Mouse (Mus musculus): Measurements from ENCODE around the gene Nr2f1.

DNA sequence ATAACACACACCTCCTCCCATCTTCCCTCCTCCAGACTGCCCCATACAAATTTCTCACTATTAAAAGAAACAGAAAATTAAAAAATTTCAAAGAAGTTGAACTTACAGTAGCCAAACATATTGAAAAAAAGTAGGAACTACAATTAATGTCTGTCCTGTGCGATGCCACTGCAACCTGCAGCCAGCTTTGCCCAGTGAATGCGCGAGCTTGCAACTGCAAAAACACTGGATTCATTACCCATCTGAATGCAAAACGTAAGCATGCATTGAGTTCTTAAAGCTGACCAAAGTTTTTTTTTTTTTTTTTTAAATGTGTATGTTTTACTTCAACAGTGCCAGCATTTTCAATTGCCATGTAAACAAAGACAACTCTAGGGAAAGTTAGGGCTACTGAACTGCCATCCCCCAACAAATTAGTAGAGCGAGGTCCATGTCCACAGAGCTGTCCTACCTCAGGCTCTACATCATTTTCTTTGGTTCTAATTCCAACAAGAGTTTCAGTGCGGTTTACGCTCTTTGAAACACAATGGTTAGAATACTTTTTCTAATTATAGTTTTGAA is 3.2 kb downstream of the Nr2f1 start:
- TF ChIP-seq CTCF (IDR thresholded peaks at IDR 0.05; ENCODE audit: borderline replicate concordance, insufficient read depth, low read depth, low read length) (no peak), POLR2A (IDR thresholded peaks at IDR 0.05; ENCODE audit: borderline replicate concordance, insufficient read depth, low read length) (no peak)

All from cerebellum, adult 2 months (tissue).